Mouse (Mus musculus) liver, embryonic 14.5 days (tissue): Measurements from ENCODE around the gene Dppa4.

ENCODE experiments used
- CTCF ChIP-seq: IDR thresholded peaks from 2 replicates; pipeline ENCODE4 v1.5.1; 2016; ENCODE audit warnings: antibody characterized with exemption, low read depth, control low read depth
- EP300 ChIP-seq: IDR thresholded peaks from 2 replicates; pipeline ENCODE4 v1.6.1; 2016; ENCODE audit warnings: antibody characterized with exemption, low read depth

GRCm38 (mm10) chr16:48326903-48327302, 43.4 kb downstream of the Dppa4 start:
- TF ChIP-seq CTCF (no peak), EP300 (no peak)
